Mouse (Mus musculus) cerebellum, postnatal 4 days (tissue): ENCODE data around the gene Foxm1.
"Not testable (repeated sequence)": the region's sequence is repeated elsewhere in the genome, so short reads cannot be mapped to it uniquely, and the experiment has no call there.

ENCODE experiments used
- DNase-seq, 2 experiments: peaks; one replicate each; pipeline ENCODE4 v3.0.0; 2022; ENCODE audit warnings: low spot score in 2 of 2, mixed read lengths in 1 of 2

The Foxm1 gene

DNA sequence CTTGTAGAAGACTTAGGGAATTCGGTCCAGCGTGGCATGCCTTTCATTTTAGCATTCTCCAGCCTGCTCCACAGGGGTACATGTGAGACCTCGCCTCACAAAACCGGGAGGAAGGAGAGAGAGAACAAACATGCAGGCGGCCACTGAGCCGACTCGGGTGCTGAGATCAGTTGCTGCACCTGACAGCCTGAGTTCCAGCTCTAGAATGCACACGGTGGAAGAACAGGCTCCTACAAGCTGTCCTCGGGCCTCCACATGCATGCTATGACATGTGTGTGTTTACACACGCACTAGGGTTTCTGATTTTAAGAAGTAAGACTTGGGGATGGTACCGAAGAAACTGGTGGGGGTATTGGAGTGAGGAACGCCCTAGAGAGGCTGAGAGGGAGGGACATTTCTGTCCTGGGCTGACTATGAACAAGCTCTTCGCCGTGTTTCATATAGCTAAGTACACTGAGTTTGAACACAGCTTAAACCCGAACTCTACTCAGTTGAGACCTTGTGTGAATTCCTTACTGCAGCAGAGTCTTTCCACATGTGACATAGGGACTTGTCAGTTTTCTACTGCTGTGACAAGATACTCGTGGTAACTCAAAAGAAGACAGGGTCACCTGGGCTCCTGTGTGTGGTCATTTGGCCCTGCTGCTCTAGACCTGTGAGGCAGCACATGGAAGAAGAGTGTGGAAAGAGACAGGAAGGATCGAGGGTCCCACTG is 13.8 kb downstream of the Foxm1 start:
- DNase-seq: no peak

DNA sequence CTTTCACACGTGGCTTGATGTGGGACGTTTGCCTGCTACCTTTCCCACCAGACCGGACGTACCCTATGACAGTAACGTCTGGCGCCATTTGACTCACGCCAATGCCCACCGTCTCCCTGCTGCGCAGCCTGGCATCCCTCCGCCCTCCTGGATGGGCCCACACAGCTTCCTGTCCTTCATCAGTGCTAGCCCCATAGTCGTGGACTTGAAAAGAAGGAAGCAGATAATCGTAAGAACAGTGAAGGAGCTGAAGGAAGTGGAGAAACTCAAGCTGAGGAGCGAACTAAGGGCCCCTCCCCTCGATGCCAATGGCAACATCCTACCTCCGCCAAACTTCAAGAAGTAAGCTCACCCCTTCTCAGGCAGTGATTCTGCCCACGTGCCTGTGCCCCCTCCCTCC is 16.9 kb downstream of the Foxm1 start:
- DNase-seq: no peak

DNA sequence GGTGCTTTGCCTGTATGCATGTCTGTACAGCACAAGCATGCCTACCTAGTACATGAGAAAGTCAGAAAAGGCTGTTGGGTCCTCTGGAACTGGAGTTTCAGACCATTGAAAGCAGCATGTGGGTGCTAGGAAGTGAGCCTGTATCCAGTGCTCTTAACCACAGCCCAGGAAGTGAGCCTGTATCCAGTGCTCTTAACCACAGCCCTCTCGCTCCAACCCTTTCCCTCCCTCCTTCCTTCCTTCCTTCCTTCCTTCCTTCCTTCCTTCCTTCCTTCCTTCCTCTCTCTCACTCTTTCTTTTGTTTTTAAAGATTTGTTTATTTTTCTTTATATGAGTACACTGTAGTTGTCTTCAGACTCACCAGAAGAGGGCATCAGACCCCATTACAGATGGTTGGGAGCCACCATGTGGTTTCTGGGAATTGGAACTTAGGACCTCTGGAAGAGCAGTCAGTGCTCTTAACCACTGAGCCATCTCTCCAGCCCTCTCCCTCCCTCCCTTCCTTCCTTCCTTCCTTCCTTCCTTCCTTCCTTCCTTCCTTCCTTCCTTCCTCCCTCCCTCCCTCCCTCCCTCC is 17.9 kb downstream of the Foxm1 start:
- not testable (repeated sequence) for DNase-seq

DNA sequence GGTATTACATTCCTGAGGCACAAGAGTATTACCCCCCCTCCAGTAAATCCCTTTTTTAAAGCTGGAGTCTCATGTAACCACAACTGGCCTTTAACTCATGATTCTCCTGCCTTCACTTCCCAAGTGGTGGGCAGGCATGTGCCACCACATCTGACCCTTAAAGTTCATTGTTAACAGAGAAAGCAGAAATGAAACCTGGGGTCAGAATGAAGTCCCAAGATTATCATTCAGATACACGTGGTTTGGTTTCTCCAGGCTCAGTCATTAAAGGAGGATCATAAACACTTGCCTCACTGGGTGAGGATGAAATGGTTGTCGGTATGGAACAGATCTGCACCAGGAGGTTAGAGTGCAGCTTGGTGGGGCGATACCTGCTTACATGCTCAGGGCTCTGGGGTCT is 18.5 kb downstream of the Foxm1 start:
- DNase-seq: no peak

DNA sequence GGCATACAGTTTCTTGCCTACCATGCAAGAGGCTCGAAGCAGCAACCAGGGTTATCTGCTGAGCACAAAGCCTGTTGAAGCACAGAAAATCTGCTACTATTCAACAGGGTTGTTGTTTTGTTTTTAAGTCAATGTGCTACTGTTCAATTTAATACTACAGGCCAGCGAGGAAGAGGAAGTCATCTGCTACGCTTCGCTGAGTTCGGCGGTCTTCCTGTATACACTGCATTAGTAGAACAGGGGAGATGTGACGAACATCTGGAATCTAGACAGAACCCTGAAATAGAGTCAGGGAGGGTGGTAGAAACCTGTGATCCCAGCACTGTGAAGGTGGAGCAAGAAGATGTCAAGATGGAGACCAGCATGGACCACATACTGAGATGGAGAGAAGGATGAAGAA is 21.0 kb downstream of the Foxm1 start:
- DNase-seq: no peak

DNA sequence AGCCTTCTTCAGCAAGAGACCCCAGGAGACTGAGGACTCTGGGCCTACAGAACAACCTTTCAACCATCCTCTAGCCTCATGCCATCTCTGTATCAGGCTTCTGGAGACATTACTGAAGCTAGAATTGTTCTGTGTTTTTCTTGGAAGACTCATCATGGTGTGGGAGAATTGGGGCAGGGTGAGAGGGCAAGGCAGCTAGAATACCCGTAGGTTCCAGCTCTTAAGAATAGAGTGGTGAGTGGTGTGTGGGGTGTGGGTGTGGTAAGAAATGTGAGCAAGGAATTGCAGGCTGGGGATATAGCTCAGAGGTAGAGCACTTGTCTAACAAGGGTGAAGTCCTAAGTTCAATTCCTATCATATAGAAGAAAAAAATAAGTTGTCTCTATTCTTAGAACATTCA is 22.3 kb downstream of the Foxm1 start:
- no peak for DNase-seq

DNA sequence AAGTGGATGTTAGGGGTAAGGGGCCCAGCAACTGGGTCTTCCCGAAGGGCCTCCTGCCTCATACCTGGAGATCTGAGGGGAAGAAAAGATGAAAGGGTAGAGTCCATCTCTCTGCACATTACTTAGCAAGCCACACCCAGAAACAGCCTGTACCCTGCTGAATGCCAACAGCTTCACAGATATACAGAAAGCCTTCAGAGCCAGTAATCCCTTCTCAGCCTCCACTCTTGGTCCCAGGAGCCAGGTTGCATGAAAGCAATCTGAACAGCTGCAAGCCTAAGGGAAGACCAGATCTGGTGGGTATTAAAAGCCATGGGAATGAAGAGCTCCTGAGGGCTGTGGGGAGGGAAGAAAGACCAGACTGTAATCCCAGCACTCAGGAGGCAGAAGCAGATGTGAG is 26.4 kb downstream of the Foxm1 start:
- no peak for DNase-seq

DNA sequence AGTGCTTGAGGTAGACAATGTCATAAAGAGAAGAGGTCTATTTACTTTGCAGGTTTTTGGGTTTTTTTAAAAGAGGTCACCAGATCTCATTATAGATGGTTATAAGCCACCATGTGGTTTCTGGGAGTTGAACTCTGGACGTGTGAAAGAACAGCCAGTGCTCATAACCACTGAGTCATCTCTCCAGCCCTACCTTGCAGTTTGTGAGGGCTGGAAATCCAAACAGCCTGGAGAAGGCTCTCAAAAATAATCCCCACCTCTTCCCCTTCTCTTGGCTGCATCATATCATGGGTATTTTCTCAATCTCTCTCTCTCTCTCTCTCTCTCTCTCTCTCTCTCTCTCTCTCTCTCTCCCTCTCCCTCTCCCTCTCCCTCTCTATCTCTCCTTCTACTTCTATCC is 27.9 kb downstream of the Foxm1 start:
- DNase-seq: no peak

DNA sequence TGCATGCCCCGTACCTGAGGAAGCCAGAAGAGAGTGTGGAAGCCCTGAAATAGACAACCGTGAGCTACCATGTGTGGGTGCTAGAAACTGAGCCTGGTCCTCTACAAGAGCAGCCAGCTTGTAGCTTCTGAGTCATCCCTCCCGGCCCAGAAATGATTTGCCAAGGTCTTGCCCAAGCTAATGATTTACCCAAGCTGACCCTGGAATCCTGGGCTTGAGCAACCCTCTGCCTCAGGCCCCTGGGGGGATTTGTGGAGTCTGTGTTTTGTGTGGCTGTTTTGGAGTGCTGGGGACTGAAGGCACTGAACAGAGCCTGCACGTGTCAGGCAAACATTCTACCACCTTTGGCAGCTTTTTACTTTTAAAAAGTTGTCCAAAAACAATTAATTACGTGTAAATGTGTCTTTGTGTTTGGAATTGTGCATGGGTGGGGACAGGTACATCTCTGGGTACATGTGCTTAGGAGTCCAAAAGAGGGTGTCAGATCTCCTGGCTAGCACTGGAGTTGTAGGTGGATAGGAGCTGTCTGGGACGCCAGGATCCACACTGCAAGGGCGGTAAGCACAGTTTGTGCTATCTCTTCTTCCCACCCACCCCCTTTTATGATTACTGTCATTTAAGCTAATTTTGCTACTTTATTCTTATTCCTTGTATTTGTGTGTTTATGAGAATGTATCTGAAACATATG is 35.0 kb downstream of the Foxm1 start:
- DNase-seq: no peak

DNA sequence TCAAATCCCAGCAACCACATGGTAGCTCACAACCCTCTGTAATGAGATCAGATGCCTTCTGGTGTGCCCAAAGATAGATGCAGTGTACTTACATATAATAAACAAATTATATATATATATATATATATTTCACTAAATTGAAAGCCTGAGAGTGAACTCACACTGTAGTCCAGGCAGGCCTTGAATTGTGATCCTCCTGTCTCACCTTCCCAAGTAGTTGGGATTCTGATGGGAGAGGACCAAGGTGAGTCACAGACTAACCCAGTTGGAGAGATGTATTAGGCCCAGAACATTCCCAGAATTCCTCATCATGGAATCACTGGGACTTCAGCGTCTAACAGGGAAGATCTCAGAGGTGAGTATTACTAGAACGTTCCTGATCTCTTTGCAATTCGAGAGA is 36.2 kb downstream of the Foxm1 start, which contains the start of gene Nrip2:
Gene Nrip2 (plus strand): TSS at position 301 of the 400 bp plus-strand sequence.
- DNase-seq: no peak

DNA sequence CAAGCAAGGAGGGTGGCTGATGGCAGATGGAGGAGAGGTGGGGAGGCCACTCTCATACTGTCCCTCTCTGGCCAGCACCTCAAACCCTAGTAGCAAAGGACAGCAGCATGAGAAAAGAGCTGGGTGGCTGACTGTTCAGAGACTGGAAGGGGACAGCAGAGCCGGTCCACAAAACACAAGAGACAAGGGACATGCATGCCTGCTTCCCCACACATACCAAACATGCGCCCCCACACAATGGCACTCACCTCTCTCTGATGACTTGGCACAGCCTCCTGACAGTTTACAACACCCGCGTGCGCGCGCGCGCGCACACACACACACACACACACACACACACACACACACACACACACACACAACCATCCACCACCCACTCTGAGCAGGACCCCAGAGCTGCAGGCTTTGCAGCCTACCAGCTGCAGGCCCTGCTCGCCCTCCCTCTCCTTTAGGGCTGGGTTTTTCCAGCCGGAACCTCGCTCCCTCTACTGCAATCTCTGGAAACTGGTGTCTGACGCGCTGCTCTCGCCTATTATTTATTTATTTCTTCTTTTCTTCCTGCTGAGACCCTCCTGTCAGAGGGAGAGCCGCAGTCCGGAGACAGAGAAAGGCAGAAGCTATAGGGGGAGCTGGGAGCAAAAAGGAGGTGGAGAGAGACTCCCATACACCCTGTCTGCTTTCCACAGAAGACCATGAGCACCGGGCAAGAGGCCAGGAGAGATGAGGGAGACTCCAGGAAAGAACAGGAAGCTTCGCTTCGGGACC is 36.8 kb downstream of the Foxm1 start:
- peak in 1 of 2 experiments; percentile 38 for DNase-seq

DNA sequence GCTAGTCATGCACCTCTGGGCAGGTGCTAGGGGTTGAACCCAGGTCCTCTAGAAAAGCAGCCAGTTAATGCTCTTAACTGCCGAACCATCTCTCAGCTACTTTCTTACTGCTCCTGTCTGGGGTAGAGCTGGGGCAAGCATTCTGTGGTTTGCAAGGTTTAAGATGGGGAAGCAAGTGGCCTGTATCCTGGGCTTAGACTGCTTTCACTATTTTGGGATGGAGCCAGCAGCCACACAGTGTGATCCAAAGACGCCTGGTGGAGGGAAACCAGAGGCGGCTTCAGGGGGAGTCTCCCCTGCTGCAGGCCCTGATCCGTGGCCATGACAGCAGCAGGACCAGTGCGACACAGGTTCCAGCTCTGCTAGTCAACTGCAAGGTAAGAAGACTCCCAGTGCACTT is 41.9 kb downstream of the Foxm1 start:
- DNase-seq: no peak

DNA sequence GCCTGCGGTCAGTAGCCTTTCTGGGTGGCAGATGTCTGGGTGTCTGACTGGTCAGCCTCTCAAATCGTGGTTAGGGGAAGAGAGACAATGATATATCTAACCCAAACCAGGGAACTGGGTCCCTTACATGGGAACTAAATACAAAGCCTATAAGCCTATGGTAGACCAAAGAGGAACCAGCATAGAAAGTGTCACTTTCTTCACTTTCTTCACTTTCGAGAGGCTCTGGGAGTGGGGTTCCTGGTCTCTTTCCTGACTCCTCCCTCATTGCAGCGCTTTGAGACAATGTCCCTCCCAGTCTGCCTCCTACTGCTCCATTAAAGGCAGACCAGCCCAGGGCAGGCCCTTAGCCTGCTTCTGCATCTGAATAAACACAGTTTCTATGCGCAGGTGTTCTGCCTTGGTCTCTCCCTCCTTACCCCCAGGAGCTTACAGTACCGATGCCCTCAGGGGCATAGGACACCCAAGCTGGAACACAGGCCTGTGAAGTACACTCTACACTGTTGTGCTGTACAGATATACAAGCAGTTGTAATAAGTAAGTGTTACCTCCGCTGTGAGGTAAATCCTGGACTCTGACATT is 45.9 kb downstream of the Foxm1 start:
- DNase-seq: no peak

DNA sequence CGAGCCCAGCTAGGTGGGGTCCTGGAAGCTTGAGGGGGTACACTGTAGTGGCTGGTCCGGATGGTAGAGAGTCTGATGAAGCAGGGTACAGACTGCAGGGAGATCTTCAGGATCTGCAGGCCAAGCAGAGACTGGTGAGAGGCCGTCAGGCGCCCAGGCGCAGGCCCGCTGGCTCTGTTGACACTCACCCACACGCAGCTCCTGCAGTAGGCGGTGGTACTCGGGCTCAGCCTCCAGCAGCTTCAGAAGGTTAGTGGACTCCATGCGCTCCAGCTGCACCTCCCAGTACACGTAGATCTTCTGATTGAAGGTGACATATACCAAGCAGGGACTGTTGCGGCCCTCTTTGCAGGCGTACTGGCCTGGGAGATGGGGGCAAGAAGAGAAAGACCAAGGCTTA is 47.5 kb downstream of the Foxm1 start:
- DNase-seq: no peak

DNA sequence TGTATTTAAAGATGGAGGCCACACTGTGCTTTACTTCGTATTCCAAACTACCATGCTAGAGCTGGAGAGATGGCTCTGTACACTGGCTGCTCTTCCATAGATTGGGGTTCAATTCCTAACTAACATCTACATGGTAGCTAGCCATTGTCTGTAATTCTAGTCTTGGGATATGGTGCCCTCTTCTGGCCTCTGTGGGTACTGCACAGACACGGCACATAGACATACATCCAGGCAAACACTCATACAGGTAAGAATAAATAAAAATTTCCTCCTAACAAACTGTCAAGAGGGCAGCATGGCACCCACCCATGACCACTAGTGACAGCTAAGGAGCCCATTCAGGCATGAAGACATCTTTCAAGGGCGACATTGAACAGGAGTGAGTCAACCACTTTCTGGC is 48.3 kb downstream of the Foxm1 start:
- DNase-seq: peak; percentile 70 to 81

DNA sequence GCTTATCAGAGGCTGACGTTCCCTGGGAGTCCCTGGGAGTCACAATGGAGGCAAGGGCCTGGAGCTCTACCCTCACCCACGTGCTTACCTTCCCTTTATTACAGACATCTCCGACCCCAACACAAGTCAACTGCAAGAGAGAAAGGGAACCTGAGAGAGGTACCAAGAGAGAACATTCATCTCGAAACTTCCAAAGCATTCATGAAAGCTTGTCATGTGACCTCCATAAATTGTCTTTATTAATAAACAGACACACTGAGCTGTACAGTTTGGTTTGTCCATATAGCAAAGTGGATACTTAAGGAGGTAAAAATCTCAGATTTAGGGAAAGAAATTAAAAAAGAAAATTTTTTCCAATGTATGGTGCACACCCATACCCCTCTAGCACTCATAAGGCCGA is 53.4 kb downstream of the Foxm1 start:
- DNase-seq: no peak

DNA sequence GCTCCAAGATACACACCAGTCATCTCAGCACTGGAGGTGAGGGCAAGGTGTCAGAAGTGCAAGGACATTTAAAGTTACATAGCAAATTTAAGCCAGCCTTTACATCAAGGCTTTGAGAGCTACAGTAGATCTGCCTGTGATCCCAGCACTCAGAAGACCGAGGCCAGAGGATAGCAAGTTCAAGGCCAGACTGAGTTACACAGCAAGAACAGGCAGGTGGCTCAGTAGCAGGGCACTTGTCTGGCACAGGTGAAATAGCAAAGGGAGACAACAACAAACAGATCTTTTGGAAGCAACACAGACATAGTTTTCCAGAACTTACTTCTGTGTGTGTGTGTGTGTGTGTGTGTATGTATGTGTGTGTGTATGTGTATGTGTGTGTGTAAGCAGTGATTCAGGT is 55.3 kb downstream of the Foxm1 start:
- no peak for DNase-seq

DNA sequence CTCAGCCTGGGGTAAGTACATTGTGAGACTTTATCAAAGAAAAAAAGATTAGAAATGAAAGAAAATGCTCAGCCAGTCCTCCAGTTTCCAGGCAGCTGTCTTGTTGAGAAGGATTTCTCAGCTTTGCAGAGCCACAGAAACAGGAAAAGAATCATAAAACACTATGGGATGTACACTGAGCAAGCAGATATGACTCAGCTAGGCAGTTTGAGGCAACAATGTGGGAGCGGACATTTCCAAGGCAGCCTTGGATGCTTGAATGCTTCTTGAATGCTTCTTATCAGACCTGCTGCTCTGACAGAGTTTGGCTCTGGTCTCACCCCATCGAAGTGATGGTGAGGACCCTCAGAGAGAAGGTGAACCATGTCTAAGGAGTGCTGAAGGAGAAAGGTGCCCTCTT is 58.3 kb downstream of the Foxm1 start:
- no peak for DNase-seq

DNA sequence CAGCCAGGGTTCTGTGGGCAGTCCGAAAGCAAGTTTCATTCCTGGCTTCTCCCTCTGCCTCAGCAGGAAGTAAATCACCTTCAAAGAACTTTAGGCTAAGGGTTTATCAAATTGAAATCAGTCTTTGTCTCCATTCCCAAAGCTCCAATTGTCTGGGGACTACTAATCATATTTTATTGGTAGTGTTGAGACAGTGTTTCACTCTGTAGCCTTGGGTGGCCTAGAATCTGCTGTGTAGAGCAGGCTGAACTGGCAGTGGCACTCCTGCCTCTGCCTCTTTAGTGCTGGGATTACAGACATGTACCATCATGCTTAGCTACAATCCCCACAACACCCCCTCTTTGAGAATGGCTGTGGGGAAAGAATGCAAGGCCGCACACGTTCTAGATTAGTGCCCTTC is 58.7 kb downstream of the Foxm1 start:
- no peak for DNase-seq

DNA sequence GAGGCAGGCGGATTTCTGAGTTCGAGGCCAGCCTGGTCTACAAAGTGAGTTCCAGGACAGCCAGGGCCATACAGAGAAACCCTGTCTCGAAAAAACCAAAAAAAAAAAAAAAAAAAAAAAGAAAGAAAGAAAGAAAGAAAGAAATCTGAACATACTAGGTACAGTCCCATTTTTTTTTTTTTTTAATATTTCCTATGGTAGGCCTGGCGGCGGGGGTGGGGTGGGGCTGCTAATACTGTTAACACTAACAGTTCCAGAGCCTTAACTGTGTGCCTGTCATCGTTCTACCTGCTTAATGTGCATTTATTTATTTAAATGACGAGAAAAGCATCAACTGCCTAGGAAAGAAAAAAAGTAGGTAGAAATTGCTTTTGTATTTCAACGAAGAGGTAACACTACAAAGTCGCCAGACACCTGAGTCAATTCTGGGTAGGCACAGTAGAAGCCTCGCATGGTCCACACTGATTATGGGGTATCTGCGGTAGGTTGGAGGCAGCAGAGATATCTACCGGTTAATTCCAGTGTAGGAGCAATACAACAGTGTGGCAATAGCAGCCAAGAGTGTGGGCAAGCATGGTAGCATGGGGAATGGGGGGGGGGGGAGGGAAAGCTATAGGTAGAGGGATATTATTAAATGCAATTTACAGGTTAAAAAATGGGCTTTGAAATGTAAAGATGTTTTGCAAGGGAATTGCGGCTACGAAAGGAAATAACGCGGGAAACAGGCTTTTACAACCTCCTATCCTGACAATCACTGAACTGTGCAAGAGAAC is 60.9 kb downstream of the Foxm1 start:
- DNase-seq: no peak

DNA sequence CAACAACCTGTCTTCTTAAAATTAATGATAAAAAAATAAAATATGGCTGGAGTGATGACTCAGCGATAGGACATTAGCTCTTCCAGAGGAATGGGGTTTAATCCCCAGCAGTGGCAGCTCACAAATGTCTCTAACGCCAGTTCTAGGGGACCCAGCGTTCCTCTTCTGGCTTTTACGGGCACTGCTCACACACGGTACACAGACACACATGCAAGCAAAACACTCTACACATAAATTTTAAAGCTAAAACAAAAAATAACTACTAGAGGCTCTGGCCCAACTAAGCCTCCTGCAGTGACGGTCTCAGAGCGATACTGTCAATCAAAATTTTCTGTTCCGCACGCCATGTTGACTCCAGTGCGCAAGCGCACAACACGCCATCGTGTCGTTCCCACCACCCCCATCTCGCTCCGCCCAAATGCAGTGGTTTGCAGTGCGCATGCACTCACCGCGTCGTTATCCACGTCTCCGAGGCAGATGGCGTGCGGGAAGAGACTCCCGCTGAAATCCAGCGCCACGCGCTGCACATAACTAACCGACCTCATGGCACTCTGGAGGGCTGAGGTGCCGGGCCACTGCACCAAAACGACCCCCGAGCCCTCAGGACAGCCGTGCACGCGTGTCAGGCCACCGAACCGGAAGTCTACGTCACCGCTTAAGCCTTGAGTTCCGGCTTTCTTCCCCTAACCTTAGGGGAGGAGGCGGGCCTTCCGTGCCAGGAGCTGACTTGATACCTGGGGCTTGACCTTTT is 61.7 kb downstream of the Foxm1 start, which contains the start of gene Itfg2:
Gene Itfg2 (minus strand): TSS at position 663 of the 751 bp plus-strand sequence.
- peak; percentile 88 to 92 for DNase-seq
